Mouse (Mus musculus) retina, embryonic 14.5 days (tissue): ENCODE data around the gene D10Jhu81e.

Source experiments
- DNase-seq: peaks from one replicate; pipeline ENCODE4 v3.0.0-alpha.2; 2015; ENCODE audit warnings: low spot score

The D10Jhu81e gene

DNA sequence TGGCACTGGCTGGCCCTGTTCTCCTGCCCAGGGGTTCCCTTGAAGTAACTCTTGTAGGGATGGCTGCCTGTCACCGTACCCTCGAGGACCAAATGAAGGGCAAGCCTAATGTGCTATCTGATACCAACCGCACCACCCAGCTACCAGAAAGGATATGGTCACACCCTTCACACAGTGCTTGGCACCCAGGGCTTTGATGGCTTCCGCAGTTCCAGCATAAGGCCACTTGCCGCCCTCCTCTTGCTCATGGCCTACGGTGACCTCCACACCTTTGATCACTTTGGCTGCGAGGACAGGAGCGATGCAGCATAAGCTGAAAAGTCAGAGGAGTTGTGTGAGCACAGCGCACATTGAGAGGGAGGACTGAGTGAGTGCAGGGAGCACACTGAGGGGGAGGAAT, 6.3 kb downstream of the D10Jhu81e start:
- DNase-seq: no peak

- no peak for DNase-seq
These were observed 6.9 kb downstream of the D10Jhu81e start for GRCm38 (mm10) chr10:78162646-78163045.

GRCm38 (mm10) chr10:78161096-78161495, 8.5 kb downstream of the D10Jhu81e start:
- DNase-seq: no peak

DNA sequence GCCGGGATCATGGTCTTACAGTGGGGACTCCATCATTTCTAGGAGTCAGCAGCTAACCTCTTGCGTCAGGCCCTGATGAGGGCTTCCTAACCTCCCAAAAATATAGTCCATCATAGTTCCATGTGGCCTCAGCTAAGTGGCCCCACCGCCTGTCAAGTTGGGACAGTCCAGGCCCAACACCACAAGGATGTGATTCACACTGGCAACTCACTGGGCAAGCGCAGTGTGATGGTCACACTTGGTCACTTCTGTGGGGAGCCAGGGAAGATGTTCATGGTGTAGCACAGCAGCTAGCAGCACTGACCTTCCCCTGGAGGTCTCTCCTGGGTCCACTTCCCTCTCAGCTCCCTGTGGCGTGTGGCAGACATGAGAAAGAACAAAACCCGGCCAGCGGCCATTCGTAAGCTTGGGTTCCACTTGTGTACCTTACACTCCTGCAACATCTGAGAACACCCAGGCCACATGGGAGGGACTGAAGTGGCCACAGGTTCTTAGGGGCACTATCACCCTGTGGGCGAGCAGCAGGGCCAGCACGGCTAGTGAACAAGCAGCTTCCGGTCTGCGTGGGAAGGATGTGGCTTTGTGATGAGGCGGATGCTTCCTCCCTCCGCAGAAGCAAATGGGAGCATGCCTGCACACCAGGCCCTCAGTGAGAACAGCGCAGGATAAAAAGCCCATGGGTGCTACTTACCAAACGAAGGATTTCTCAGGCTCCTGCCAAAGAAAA, 9.1 kb downstream of the D10Jhu81e start:
- DNase-seq: no peak

DNA sequence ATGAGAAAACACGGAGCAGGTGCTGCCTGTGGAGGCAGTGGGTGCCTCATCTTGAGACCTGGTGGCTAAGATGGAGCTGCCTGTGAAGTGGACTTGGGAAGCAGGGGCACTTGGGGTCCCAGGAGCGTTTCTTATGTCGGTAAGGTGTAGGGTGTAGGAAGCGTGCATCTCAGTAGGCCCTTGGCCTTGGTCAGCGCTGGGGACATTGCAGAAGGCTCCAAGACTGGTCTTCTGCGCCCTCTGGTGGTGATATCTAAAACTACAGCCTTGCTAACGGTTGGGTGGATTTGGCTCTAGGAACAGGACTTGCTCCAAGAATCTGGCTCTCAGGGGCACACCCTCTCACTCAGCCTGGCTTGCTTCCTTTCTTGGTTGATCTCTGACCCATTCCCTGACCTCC, 9.7 kb downstream of the D10Jhu81e start:
- peak; percentile 84 for DNase-seq

DNA sequence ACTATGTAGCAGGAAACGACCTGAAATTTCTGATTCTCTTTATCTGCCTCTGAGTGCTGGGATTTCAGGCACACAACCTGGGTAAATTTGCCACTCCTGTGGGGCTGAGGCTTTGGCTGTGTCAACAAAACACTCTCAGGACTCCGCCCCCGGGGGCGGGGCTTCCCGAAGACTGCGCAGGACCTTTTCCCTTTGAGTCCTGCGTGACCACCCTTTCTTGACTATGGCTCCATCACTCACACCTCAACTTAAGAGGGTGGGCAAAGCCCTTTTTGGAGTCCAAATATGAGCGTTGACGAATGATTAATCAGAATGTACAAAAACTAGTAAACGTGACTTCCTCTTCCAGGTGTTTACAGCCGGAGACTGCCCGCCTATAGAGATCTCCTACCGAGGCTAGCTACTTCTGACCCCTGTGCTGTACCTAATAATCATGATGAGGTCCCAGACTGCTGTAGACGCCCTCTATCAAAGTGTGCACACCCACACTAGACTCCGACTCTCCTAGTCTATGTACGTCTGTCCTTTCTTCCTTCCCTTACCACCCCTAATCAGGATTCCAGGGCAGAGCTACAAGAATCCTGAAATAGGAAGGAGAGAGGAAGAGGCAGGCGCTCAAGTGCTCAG, 10.2 kb downstream of the D10Jhu81e start:
- DNase-seq: peak; percentile 57

- DNase-seq: no peak
These were observed 11.5 kb downstream of the D10Jhu81e start for GRCm38 (mm10) chr10:78158041-78158440.

DNA sequence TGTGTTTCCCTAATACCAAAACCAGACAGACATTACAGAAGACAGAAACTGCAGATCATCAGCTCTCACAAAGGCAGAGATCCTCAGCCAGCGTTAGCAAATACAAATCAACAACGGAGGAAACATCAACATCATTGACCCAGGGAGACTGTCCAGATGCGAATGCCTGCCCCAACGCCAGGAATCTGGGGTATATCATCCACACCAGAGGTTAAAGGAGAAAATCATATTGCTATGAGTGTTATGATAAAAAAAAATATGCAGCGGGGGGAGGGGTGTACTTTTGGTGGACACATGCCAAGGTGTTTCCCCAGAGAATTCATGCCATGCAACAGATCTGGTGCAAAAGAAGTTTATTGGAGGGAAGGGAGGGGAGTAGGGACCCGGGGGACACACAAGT, 12.7 kb downstream of the D10Jhu81e start:
- no peak for DNase-seq

DNA sequence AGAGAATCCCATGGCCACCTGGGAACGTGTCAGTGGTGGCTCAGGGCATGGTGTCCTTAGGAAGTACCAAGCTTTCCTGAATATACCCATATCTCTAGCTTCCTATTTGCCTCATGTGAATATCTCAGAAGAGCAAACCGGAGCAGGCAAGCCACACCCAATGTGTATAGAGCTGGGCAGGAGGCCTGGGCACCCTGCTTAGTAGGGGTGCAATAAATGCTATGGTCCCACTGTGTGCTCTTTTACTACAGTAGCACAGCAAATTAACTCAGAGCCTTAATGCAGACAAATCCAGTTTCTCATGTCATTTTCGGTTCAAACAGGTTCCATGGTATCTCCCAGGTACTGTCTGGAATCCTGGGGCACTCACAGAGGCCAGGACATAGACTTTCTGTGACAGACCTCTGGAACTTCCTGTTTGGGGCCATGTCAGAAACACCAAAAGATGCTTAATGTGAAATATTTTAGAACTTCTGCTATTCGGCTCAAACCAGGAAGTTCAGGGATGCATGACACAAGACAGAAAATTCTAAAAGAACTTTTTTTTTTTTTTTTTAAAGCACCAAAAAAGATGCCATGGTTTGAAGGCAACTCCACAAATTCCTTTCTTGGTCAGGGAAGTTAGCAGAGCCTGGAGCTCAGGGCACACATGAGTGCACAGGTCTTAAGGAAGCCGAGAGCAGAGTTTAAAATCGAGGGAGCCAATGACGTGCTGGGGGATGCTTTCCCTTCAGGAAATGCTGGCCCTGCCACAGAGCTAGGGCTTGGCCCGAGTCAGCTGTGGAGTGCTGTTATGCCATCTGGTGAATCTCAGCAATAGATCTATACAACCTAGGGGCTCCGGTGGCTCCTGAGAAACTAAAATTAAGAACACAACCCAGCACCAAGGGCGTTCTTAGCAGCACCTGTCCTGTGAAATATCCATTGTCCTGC, 20.5 kb downstream of the D10Jhu81e start:
- no peak for DNase-seq

- DNase-seq: no peak
These were observed 21.6 kb downstream of the D10Jhu81e start for GRCm38 (mm10) chr10:78147908-78148441.

DNA sequence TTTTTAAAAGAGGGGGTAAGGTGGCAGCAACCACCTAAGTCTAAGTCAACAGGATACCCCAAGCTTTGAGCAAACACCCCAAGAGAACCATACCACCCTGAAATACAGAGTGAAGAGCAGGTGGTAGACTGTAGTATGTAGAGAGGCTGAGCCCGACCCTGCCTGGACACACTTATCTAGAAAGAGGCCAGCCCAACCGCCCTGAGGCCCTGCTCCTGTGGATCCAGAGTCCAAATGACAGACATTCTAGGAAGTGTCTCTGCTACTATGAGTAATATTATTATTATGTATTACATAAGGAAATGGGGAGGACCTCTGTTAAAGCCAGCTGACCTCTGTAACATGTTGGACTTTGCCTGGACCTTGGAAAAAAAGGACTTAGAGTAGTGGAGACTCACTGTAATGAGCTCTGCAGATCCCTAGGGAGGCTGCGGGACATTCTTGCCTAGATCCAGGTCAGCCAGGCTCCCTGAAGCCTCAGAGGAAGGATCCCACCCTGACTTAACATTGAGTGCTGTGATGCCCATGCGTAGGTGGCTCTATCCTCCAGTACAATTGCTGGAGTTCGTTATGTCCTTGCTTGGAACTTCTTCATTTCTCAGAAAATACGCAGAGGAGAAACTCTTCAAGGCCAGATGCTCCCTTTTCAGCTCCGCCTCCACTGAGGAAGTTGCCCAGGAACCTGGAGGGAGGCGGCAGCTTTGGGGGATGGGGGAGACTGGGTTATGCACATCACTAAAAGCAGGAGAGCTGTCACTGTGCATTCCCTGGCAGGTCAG, 25.7 kb downstream of the D10Jhu81e start:
- no peak for DNase-seq

DNA sequence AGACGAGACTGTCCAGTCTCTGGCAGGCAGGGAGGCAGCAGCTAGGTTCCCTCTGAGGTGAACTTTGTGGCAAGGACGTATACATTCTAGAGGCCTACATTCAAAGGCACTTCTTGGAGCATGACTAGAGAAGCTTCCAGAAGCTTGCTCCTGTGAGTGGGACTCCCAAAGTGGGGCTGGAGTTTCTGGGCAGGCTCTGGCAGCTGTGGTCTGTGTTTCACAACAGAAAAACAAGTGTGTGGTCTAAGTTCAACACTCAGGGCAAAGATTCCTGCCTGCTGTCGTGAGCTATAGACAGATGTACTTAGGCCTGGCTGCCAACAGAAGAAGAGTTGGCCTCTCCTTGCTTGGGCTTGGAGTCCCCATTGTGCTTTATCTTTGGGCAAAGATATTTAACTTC, 28.7 kb downstream of the D10Jhu81e start:
- no peak for DNase-seq

- DNase-seq: no peak
These were observed 29.4 kb downstream of the D10Jhu81e start for GRCm38 (mm10) chr10:78140251-78140600.

- no peak for DNase-seq
These were observed 29.9 kb downstream of the D10Jhu81e start for GRCm38 (mm10) chr10:78139572-78140250.

GRCm38 (mm10) chr10:78138812-78139523, 30.6 kb downstream of the D10Jhu81e start:
- no peak for DNase-seq

GRCm38 (mm10) chr10:78137191-78137590, 32.4 kb downstream of the D10Jhu81e start:
- no peak for DNase-seq

DNA sequence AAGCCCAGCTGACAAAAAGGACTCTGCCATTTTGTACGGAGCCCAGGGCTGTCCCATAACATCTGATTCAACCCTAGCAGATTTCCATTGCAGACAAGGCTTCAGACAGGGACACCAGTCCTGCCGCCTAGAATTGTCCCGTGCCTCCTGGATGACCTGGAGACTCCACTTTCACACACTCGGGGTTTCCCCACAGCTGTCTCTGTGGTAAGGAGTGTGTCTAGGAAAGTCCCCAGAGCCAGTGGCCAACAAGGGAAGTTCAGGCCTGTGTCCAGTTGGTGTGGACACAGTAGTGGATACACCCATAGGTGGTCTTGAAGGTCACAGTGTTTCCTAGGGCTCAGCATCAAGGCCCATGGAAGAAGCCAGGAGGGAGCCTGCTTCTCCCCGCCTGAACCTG, 33.6 kb downstream of the D10Jhu81e start:
- DNase-seq: no peak

DNA sequence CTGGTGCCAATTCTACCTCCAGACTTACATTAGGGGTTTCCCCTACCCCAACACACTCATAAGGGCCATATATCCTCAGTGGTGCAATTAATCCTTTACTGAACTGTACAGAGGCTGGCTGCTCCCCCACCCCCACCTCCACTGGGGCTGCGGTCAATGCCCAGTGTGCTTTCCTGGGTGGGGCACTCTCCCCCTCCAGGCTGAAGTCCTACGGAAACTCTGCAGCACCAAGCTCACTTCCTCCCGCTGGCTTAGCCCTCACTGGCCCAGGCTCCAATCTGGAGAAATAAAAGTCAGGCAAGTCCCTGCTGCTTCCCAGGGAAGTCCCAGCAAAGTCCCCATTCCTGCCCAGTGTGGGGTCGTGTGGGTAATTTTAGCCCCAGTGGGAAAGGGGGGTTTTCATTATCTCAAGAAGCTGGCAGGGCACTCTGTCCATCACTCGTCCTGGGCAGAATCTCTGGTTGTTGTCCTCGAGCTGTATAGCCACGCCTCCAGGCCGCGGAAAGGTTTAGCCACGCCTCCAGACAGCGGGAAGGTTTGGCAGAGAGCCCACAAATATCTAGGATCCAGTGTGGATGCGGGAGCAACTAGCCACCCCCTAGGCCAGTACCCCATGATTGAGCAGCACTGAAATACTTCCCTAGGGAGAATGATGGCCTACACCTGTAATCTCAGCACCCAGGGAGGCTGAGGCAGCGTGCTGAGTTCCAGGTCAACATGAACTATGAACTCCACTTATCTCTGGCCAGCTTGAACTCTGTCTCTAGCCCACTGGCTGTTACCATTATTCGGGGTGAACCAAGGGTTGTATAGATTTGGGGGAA, 34.4 kb downstream of the D10Jhu81e start:
- peak; percentile 63 for DNase-seq

GRCm38 (mm10) chr10:78134400-78134799, 35.2 kb downstream of the D10Jhu81e start:
- no peak for DNase-seq

DNA sequence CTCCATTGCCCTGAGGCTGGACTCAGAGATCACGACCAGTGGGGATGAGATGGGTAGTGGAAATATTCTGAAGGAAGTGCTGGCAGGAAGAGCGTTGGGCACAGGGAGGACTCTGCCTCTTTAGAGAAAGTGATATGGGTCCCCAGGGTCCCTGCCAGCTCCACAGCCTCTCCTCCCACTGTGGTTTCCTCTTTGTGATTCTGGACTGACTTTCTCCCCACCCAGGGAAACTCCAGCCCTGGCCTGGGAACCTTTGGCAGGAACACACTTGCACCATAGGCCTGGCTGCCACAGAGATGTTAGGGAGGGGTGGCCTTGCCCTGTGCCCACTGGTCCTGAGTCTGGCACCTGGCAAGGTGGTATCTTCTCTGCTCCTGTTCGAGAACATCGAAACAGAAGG, 39.6 kb downstream of the D10Jhu81e start:
- DNase-seq: no peak
